Mouse (Mus musculus): ENCODE measurements around the gene Paip2b. TPM values are rescaled to one million over a fixed set of nuclear protein-coding genes. Genes with fewer than 3 reads are reported as not detected.

Paip2b gene
- 10 to 100 TPM; 47.7 to 61.7 TPM for total RNA-seq (2021)
- long read RNA-seq, experiment 1, partial matches to known transcripts, result 0 of 9 reads
- long read RNA-seq, experiment 1, other reads (novel, unspliced or antisense), result 5 of 9 reads
- long read RNA-seq, experiment 2, partial matches to known transcripts, result 0 of 5 reads
- long read RNA-seq, experiment 2, other reads (novel, unspliced or antisense), result 4 of 5 reads

- peak within 1 kb of the TSS; percentile 77 for H3K4me3 ChIP-seq
- DNase-seq (ENCODE audit: extremely low spot score in 1 of 2, low spot score in 2 of 2), result peak; percentile 98 to 99
- TF ChIP-seq CTCF (IDR thresholded peaks at IDR 0.05), result no peak; the same call in none of the 2 replicates
- intact Hi-C loops (cut with DNase I), result loop anchor here (2.0 to 5.0 kb wide), 2 partner anchors 35 to 81 kb away; partner anchors contain the start of gene Zfp638
- peak within 1 kb of the TSS; percentile 84 for H3K27ac ChIP-seq
Observed at GRCm38 (mm10) chr6:83831606-83832123, at the start of gene Paip2b. TSS of gene Paip2b (minus strand) at chr6:83831741.

DNA sequence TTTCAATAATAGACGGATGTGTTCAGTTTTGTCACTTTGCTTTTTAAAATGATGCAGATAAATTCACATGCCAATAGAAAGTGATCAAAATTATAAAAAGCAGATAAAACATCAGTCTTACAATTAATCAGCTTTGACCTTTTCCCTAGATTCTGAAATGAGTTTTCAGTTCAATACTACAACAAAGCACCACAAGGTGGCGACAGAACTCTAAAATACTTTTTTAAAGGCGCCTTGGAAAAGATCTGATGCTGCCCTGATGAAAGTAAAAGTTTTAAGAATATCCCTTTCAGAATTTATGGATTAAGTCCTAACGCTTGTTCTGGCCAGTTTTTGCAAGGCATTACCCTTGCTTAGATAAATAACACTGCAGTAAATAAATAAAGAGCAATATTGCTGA, 48.3 kb upstream of the Paip2b start:
- peak; percentile 40 to 50 for DNase-seq (ENCODE audit: extremely low spot score in 1 of 2, low spot score in 2 of 2)
- Histone ChIP-seq H3K4me3 (no peak overlapping the region), H3K27ac (no peak overlapping the region)
- TF ChIP-seq CTCF (IDR thresholded peaks at IDR 0.05), result peak; percentile 81
- intact Hi-C loops (cut with DNase I), result loop anchor here (2.0 kb wide), 2 partner anchors 35 to 181 kb away; no protein-coding TSS in a partner anchor

GRCm38 (mm10) chr6:83867598-83868585, 36.4 kb upstream of the Paip2b start:
- no peak; the same call in 1 of the 2 replicates for TF ChIP-seq CTCF (IDR thresholded peaks at IDR 0.05)
- Histone ChIP-seq H3K27ac (peak overlapping the region; percentile 95), H3K4me3 (peak overlapping the region; percentile 76)
- intact Hi-C loops (cut with DNase I), result loop anchor here (2.0 kb wide), 1 partner anchor 35 kb away; no protein-coding TSS in a partner anchor
- peak; percentile 31 to 35 for DNase-seq (ENCODE audit: extremely low spot score in 1 of 2, low spot score in 2 of 2)

GRCm38 (mm10) chr6:83866954-83867597, 35.5 kb upstream of the Paip2b start, which contains the start of gene Zfp638:
TSS of gene Zfp638 (plus strand) at chr6:83867109.
- TF ChIP-seq CTCF (IDR thresholded peaks at IDR 0.05), result no peak
- Histone ChIP-seq H3K4me3 (peak within 1 kb of the TSS; percentile 76), H3K27ac (peak within 1 kb of the TSS; percentile 95)
- peak; percentile 91 to 95 for DNase-seq (ENCODE audit: extremely low spot score in 1 of 2, low spot score in 2 of 2)
- intact Hi-C loops (cut with DNase I), result loop anchor here (2.0 kb wide), 1 partner anchor 34 kb away; no protein-coding TSS in a partner anchor

DNA sequence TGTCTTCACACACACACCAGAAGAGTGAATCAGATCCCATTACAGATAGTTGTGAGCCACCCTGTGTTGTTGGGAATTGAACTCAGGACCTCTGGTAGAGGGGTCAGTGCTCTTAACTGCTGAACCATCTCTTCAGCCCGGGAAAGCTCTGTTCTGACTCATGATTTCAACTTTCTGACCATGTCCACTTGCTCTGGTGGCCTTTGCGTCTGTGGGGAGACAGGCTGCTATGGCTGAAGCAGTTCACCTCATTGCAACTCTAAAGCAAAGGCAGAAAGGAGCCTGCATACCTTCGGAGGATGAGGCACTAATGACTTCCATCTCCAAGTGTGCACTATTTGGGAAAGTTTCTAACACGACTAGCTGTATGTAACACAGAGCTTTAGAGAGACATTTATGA, 34.9 kb upstream of the Paip2b start:
- Histone ChIP-seq H3K4me3 (peak overlapping the region; percentile 76), H3K27ac (no peak overlapping the region)
- intact Hi-C loops (cut with DNase I), result loop anchor here (2.0 kb wide), 1 partner anchor 34 kb away; no protein-coding TSS in a partner anchor
- DNase-seq (ENCODE audit: extremely low spot score in 1 of 2, low spot score in 2 of 2), result no peak
- no peak for TF ChIP-seq CTCF (IDR thresholded peaks at IDR 0.05)

GRCm38 (mm10) chr6:83863538-83863937, 32.0 kb upstream of the Paip2b start:
- no peak for DNase-seq (ENCODE audit: extremely low spot score in 1 of 2, low spot score in 2 of 2)
- no peak for TF ChIP-seq CTCF (IDR thresholded peaks at IDR 0.05)
- H3K4me3 ChIP-seq, result no peak overlapping the region
- intact Hi-C loops (cut with DNase I), result no loop called here
- no peak overlapping the region for H3K27ac ChIP-seq

GRCm38 (mm10) chr6:83860033-83860432, 28.5 kb upstream of the Paip2b start:
- intact Hi-C loops (cut with DNase I), result no loop called here
- Histone ChIP-seq H3K4me3 (no peak overlapping the region), H3K27ac (no peak overlapping the region)
- TF ChIP-seq CTCF (IDR thresholded peaks at IDR 0.05), result no peak
- no peak for DNase-seq (ENCODE audit: extremely low spot score in 1 of 2, low spot score in 2 of 2)

GRCm38 (mm10) chr6:83857476-83857875, 25.9 kb upstream of the Paip2b start:
- Histone ChIP-seq H3K4me3 (no peak overlapping the region), H3K27ac (no peak overlapping the region)
- TF ChIP-seq CTCF (IDR thresholded peaks at IDR 0.05), result no peak
- DNase-seq (ENCODE audit: extremely low spot score in 1 of 2, low spot score in 2 of 2), result no peak
- intact Hi-C loops (cut with DNase I), result no loop called here

GRCm38 (mm10) chr6:83849446-83849845, 17.9 kb upstream of the Paip2b start:
- no peak for TF ChIP-seq CTCF (IDR thresholded peaks at IDR 0.05)
- intact Hi-C loops (cut with DNase I), result no loop called here
- no peak overlapping the region for H3K27ac ChIP-seq
- no peak overlapping the region for H3K4me3 ChIP-seq
- no peak for DNase-seq (ENCODE audit: extremely low spot score in 1 of 2, low spot score in 2 of 2)

DNA sequence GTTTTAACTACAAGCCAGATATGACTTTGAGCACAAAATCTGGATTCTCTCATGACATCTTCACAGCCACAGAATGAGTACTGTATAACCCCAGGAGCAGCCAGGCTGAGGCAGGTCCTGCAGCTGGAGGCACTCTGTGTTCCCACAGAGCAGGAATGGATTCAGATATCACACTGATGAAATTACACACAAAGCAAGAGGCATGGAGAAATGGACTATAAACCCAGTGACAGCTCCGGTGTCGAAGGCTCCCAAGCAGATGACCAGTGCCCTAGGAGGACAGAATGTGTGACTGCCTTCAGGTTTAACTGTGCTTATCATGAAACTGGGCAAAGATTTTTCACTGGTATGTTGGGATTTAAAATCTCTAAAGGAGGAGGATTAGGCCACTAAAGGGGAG, 14.6 kb upstream of the Paip2b start:
- no peak for TF ChIP-seq CTCF (IDR thresholded peaks at IDR 0.05)
- no peak overlapping the region for H3K27ac ChIP-seq
- intact Hi-C loops (cut with DNase I), result no loop called here
- no peak for DNase-seq (ENCODE audit: extremely low spot score in 1 of 2, low spot score in 2 of 2)
- no peak overlapping the region for H3K4me3 ChIP-seq

GRCm38 (mm10) chr6:83844913-83845312, 13.4 kb upstream of the Paip2b start:
- intact Hi-C loops (cut with DNase I), result no loop called here
- no peak for TF ChIP-seq CTCF (IDR thresholded peaks at IDR 0.05)
- Histone ChIP-seq H3K27ac (no peak overlapping the region), H3K4me3 (no peak overlapping the region)
- DNase-seq (ENCODE audit: extremely low spot score in 1 of 2, low spot score in 2 of 2), result no peak
